Mouse (Mus musculus): Measurements from ENCODE around the gene Ptbp3.

Ptbp3 gene

DNA sequence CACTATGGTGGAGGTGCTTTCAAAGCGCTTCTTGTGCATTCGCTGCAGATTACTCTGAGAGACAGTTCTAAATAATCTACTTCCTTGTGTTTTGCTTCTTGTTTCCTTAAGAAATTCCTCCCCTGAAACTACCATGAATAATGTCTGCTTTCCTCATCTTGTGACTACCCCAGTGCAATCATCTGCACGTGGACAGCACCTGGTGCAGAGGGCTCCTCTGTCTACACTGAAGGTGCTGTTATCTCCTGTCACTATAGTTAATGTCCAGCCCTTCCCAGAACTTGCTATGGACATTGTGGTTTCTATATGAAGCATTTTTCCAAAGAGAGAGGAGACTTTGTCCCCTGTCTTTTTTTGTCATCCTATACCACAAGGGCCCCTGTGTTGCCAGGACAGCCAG lies 4.4 kb upstream of the Ptbp3 start:
- DNase-seq = no peak

DNA sequence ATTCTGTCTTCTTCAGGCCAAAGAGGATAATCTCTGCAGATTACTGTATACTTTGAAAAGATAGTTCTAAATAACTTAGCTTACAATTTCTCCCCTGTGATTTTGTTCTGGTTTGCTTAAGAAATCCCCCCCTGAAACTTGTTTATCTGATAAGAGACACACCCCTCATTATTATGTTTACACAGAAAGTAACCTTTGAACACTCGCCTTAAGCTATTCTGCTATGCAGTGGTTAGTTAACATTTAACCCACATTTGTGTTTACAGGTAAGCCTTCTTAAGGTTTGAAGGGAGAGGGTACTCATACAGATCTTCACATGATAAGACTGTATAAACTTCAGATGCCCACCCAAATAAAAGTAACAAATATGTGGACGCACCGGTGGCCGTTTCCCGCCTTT lies 3.7 kb upstream of the Ptbp3 start:
- peak; percentile 39 for DNase-seq

DNA sequence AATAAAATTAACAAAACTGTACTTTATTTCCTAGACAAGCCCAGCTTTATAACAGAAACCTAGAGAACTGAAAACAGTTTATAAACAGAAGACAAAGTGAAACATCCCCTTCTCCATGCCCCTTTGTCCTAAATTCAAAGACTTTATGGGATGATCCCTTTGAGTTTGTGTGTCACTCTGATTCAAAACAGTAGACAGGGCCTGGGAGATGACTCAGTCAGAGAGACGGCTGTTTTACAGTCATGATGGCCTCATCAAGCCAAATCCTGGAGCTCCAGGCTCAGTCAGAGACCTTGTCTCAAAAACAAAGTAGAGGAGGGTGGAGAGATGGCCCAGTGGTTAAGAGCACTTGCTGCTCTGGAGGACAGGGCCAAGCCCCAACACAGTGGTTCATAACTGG lies 2.7 kb upstream of the Ptbp3 start:
- no peak for DNase-seq

DNA sequence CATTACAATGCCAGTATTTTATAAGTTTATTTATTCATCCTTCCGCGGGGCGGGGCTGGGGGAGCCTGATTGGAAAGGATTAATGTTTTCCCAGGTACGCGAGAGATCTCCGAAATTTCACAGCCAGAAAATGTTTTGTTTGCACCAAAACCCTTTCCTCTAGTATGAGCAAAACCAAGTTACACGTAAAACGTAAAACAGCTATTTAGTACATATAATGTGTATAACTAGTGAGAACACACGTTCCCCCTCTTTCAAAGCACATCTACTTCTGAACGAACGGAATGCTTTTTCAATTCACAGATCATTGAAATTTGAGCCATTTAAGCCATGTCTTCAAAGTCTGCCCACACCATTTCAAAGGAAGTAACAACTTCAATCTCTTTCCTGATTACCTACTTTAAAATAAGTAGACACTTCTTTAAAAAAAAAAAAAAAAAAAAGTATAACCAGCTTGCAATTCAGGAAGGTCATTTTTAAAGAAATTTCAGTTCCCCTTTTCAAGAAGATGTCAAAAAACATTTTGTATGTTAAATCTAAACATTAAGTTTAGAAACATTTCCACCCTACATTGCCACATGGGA lies 905 bp upstream of the Ptbp3 start:
- no peak for DNase-seq

DNA sequence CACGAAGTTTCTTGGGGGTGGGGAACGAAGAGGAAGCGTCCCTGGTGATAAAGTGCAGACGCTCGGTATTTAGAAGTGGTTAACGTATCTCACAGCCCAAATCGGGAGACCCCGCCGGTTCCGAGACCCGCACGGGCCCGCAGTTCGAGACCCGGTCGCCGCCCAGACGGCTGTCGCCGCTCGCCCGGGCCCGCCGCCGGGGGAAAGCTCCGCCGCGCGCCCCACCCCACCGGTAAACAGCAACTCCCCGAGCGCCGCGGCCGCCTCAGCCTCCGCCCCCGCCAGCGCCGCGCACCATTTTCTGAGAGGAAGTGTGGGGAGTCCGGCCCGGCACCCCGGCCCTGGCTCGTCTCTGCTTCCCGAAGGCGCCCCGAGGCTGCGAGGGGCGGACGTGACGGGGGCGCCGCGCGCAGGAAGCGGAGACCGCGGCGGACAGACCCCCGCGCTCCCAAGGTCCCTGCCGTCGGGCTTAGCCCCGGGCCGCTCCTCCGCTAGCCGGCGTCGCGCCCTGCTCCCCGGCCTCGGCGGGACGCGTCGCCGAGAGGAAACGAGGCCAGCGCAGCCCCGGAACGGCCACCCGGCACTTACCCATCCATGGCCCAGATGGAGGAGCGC lies 497 bp downstream of the Ptbp3 start:
- DNase-seq = peak; percentile 70

DNA sequence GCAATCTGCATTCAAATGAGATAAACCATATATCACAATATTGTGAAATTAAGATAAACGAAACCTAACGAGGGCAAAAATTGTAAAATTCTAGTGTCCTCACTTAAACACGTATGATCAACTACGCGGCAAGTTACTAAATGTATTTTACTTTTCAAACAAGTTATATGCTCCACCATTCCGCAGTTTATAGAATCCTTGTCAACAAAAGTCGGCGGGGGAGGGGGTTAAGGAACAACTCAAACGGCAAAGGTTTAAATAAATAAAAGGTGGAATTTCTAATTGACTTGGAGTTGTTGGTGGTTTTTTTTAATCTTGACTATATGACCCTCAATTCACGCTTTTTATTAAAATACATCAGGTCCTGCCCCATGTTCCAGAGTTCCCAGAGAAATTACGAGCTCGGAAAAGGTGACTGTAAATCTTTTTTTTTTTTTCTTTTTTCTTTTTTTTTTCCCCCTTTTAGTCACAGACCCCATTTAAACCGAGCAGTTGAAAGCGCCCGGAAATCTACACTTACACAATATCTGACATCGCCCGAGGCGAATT lies 1.1 kb downstream of the Ptbp3 start:
- peak; percentile 27 for DNase-seq

DNA sequence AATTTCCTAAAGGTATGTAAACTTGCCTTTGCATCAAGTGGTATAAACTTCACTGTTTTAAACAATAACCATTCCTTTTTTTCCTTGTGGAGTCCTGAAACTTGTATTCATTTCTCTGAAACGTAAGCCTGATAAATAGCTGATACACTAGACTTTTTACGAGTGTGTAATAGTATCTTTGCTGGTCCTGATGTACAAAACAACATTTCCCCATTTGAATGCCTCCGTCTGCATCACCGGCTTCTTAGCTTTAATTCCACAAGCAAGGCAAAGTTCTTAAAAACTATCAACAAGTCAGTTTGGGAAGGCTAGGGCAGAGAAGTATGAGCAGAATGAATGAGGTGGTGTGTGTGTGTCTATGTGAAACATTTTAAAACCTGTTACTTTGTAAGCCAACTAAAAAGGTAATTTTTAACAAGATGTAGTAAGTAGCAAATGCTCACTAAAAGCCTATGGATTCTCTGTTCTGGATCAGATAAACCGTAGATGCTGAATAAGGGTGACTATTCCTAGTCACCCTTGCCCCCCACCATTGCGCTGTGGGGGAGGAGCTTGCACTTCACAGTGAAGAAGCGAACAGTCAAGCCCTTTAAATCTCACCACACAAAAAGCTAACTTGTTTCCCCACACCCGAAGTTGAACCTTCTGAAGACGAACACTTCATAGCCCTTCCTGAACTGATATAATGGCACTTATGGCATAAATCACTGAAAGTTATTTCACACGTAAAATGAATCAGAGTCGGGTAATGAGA lies 1.9 kb downstream of the Ptbp3 start:
- DNase-seq = peak; percentile 32

DNA sequence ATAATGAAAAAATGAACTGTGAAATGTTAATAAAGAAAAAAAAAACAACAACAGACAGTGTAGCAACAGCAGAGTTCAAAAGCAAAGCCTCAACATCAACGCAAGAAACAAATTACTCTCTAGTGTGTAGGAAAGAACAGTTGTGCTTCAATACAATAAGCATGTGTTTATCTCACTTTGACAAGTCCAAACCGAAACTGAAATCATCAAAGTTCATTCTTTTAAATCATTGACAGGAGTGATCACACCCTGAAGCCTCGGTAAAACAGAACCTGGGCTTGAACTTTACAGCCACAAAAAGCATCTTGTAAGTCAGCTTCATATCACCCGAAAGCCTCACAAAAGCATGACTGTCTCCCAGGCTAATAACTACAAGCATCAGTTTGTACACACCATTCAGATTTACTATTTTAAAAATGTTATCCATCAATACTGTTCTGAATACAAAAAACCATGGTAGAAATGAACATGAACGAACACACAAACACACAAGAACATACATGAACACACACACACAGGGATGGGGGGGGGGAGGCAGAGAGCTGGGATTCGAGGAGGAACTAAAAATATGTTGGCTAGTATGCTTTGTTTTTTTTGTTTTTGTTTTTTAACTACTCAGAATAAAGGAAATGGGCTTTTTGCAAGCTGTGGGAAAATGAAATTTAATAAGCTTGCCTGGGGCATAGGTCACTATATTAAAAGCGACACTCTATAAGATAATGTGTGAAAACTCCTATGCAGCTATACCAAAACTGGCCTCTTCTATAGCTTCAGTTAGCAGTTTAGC lies 2.7 kb downstream of the Ptbp3 start:
- DNase-seq = peak; percentile 47

DNA sequence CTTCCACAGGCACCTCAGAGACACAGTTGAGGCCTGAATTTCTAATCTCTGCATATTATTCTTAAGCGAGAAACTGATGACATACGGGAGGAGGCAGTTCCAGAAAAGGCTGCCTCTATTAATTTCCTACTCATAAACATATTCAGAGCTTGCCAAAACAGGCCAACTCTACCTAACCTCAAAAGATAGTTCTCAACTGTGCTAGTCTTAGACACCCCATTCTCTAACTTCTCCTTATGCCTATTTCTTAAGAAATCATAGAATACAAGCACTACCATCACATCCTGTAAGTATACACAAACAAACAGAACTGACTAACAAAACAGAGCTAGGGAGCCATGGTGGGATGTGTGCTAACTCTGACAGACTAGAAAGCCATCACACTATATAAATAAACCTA lies 4.5 kb downstream of the Ptbp3 start:
- DNase-seq = no peak

DNA sequence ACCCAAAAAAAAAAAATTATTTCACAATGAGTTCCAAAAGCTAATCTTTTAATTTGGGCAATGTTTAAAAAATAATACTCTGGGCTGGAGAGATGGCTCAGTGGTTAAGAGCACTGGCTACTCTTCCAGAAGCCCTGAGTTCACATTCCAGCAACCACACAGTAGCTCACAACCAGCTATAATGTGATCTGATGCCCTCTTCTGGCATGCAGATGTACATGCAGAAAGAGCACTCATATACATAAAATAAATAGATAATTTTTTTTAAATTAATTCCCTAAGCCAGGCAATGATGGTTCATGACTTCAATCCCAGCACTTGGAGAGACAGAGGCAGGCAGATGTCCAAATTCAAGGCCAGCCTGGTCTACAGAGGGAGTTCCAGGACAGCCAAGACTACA lies 6.2 kb downstream of the Ptbp3 start:
- DNase-seq = no peak

DNA sequence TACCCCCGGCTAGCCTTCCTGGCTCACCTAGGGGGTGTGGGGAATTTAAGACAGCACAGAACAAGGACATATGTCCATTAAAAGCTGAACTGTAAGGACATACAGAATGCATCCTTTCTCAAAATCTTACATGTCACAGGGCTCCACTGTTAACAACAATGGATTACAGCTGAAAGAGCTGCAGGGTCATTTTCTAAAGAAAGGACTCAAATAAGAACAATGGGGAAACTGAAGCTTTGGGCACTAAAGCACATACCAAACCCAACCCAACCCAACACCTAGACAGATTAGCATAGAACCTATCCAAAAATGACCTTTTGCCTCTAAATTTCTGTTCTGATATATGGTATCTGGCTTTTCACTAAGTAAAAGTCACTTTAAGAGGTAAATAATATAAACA lies 12.9 kb downstream of the Ptbp3 start:
- DNase-seq = no peak

DNA sequence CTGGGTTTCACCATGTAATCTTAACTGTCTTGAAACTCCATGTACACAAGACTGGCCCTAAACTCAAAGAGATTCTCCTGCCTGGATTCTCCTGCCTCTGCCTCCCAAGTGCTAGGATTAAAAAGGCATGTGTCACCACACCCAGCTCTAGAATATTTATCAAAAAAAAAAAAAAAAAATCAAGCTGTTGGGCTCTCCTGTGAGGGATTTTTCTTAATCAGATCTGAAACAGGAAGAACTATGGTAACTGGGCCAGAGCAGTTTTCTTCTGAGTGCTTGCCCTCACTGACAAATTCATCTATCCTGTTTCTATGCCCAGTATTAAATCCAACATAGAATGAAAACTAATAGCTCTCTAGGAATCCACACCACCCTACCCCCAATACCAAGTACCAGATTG lies 13.5 kb downstream of the Ptbp3 start:
- DNase-seq = no peak

DNA sequence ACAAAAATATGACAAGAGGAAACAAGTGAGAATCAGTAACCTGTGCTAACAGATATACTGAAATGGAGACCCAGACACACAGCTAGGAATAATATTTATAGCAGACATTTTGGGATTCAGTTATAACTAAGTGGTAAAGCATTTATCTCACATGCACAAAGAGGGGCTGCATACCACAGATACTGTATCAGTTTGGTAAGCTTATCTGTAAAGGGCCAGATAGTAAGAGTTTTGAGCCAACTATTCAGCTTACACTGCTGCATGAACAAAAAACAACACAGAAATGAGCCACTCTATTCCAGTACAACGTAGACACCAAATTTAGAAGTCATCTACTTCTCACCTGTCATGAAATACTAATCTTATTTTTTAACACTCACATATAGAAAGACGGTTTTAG lies 15.9 kb downstream of the Ptbp3 start:
- DNase-seq = no peak

DNA sequence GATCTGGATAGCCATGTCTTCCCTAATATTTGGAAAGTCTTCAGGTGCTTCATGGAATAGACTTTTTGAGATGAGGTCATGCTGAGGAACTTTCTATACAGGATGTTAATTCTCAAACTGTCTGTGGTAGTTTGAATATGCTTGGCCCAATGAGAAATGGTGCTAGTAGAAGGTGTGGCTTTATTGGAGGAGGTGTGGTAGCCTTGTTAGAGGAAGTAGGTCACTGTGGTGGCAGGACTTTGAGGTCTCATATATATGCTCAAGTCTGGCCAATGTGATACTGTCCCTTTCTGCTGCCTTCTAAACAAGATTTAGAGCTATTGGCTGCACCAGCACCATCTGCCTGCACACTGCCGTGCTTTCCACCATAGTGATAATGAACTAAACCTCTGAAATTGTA lies 18.0 kb downstream of the Ptbp3 start:
- no peak for DNase-seq

DNA sequence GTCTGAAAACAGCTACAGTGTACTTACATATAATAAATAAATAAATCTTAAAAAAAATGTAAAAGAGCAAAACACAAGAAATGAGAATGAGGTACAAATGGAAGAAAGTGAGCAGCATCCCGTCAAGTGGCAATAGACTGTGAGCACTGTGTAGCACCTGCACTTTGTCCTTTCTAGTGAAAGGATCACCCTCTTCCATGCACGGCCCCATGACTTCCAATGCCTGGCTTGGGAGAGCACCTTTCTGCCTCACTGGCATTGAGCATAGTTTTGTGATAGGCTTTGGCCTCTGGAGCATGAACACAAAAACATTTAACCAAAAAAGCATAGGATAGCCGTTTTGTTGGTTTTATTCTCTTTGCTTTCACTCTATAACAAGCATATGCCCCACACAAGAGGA lies 21.7 kb downstream of the Ptbp3 start:
- DNase-seq = peak; percentile 33

DNA sequence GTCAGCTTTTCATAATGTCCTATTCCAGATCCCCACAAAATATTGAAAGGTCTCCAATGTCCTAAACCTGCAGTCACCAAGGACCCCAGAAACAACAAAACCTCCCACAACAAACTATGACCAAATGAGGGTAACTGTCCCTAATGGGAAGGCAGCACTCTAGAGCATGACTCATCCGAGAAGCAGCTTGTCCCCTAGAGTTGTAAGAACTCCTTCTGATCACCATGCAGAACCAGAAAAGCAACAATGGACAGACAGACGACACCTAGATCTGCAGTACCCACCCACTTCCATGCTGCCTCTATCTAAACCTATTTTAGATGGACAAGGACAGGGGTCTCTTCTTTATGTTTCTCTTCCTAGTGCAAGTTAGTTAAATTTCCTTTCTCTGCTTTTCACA lies 22.4 kb downstream of the Ptbp3 start:
- peak; percentile 21 for DNase-seq

DNA sequence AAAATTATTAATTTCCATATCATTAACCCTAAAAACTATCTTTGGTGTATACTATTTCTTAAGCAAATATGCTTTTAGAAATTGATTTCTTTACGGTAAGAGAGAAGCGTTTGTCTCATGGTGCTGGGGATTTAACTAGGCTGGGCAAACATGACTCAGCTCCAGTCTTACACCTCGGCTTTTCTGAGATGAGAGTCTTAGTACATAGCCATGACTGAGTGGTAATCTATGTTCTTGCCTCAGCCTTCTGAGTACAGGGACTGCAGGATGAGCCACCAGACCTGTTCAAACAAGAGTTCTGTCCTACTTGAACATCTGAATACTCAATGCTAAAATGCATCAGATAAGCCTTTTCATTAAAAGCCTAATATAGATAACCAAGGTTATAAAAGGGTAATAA lies 24.3 kb downstream of the Ptbp3 start:
- DNase-seq = no peak

DNA sequence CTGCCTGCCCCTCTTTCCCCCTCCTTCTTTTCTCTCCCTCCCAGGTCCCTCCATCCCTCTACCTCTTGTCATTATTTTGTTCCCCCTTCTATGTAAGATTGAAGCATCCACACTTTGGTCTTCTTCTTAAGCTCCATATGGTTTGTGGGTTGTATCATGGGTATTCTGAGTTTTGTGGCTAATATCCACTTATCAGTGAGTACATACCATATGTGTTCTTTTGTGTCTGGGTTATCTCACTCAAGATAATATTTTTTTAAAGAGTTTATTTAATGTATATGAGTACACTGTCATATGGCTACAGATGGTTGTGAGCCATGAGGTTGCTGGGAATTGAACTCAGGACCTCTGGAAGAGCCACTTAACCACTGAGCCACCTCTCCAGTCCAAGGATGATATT lies 38.8 kb downstream of the Ptbp3 start:
- DNase-seq = no peak

DNA sequence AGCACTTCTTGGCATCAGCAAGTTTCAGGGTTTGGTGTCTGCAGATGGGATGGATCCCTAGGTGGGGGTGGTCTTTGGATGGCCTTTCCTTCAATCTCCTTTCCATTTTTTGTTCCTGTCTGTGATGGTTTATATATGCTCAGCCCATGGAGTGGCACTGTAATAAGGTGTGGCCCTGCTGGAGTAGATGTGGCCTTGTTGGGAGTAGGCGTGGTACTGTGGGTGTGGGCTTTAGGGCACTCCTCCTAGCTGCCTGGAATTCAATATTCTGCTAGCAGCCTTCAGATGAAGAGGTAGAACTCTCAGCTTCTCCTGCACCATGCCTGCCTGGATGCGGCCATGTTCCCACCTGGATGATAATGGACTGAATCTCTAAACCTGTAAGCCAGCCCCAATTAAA lies 39.6 kb downstream of the Ptbp3 start:
- DNase-seq = no peak

DNA sequence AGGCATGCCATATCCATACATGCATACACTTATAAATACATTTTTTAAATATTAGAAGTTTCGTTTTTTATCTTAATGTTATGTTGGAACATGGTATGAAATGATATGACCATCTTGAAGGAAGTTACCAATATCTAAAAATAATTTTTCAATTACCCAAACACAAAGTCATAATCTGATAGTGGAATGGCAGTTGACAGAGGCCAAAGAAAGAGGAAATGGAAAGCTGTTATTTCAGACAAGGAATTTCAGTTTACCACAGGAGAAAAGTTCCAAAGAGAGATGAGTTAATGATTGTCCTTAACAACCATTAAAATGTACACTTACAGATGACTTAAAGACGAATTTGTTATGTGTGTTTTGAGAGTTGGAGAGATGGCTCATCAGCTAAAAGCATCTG lies 41.4 kb downstream of the Ptbp3 start:
- no peak for DNase-seq

DNA sequence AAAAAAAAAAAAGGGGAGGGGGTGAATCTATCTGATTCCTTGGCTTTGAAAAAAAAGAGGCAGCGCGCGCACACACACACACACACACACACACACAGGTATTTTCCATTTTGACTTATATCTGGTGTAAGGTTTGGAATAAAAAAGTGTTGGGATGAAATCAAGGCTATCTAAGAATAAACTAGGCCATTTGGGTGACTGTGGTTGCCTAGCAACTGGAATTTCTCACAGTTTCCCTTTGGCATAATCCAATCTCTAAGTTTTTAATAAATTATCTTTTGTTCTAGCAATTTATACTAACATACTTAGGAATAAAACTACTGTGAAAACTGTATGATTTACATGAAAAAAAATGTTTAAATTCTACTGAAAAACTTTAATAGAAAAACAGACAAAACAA lies 42.5 kb downstream of the Ptbp3 start:
- no peak for DNase-seq

DNA sequence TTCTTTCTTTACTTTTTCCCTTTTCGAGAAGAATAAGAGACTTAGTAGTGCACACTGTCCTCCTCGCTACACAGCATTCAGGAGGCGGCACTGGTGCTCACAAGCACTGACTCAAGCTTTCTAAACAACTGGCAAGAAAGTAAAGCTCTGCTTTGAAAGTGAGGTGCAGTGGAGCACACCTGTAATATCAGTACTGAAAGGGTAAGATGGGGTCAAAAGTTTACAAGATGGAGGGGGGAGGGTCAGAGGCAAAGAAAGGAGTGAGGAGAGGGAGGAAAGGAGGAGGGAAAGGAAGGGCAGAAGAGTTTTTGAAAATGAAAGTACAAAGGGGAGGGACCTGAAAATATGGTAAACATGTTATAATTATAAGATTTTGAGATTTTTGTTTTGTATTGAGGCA lies 43.7 kb downstream of the Ptbp3 start:
- DNase-seq = no peak

DNA sequence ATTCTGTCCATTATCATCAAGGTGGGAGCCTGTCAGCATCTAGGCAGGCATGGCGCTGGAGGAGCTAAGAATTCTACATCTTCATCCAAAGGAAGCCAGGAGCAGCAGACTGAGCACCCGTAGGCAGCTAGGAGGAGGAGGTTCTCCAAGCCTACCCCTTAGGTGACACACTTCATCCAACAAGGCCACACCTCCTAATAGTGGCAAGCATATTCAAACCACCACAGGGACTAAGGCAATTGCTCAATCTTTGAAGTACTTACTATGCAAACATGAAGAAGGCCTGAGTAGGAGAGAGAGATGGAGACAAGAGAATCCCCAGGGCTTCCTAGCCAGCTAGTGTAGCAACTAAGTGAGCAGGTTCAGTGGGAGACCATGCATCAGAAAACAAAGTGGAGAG lies 58.1 kb downstream of the Ptbp3 start:
- no peak for DNase-seq

DNA sequence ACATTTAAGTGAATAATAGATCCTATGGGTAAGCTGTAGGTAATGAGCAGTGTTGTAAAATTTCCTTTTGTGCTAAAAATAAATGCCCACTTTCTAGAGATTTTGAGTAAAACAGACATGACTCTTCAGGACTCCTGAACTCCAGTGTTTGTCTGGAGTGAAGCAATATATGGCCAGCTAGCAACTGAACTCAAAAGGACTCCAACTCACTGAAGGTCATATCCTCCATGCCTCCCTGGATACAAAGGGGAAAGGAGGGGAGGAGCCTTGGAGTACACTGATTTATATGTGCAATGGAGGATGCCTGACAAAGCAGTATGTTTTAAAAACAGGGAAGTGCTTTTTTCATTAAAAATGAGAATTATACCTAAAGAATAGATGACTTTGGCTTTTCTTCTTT lies 77.9 kb downstream of the Ptbp3 start:
- DNase-seq = no peak
